Mouse (Mus musculus): ENCODE results near the gene Sarm1. TPM values are rescaled to one million over a fixed set of nuclear protein-coding genes. Genes with fewer than 3 reads are reported as not detected.

The Sarm1 gene
- total and polyA plus RNA-seq, 3 experiments = 0.50 to 1.1 (median 0.55) TPM

DNA sequence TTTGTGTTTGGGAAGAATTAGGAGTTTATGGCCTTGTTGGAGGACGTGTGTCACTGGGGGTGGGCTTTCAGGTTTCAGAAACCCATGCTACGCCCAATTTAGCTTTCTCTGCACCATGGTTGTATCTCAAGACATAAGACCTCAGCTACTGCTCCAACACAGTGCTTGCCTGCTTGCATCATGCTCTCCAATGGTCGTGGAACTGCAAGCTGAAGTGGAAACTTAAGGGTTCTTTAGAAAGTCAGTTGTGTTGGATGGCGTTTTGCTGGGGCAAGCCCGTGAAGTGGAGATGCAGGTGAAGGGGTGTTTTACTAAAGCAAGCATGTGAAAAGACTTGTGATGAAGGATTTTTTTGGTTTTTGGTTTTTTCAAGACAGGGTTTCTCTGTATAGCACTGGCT, 54.4 kb downstream of the Sarm1 start:
- H3K9ac ChIP-seq (ENCODE audit: insufficient read depth, low read depth) = no peak overlapping the region
- dilution Hi-C loops (cut with MboI; ENCODE audit: extremely low pct_ligation_motif_present, extremely low pct_unique_long_range_greater_than_20kb, low sequenced_read_pairs) (no loop called here), in situ Hi-C loops (cut with MboI; ENCODE audit: low pct_ligation_motif_present, low pct_unique_long_range_greater_than_20kb, low sequenced_read_pairs) (loop anchor here (5.0 to 10.0 kb wide), 2 partner anchors 36 to 78 kb away; no protein-coding TSS in a partner anchor)
- no peak overlapping the region for H3K27ac ChIP-seq (ENCODE audit: insufficient read depth, low read depth)
- H3K79me2 ChIP-seq (replicated peaks; ENCODE audit: control insufficient read depth, extremely low read depth, insufficient read depth, poor library complexity, severe bottlenecking) = no peaks in the 10 kb centered on the region
- H3K4me1 ChIP-seq (ENCODE audit: control insufficient read depth in 1 of 2, insufficient read depth in 2 of 2) = peaks cover 4 to 34% of the 10 kb centered on the region in 2 experiments
- H3K9me3 ChIP-seq (replicated peaks; ENCODE audit: low read length) = no peaks in the 10 kb centered on the region
- no peak for TF ChIP-seq E2F4 (IDR thresholded peaks at IDR 0.05; ENCODE audit: insufficient replicate concordance, low read depth, low read length)
- no peak for TF ChIP-seq CHD1 (IDR thresholded peaks at IDR 0.05; ENCODE audit: low read depth, low read length)
- no peak for TF ChIP-seq RAD21 (IDR thresholded peaks at IDR 0.05; ENCODE audit: low read depth, low read length)
- TF ChIP-seq ZMIZ1 (IDR thresholded peaks at IDR 0.05; ENCODE audit: low read depth, low read length) = no peak
- TF ChIP-seq MAX (IDR thresholded peaks at IDR 0.05; ENCODE audit: low read length) = no peak
- TF ChIP-seq MYC (IDR thresholded peaks at IDR 0.05; ENCODE audit: low read depth, low read length) = no peak
- no peak for TF ChIP-seq JUND (conservative IDR thresholded peaks at IDR 0.05; ENCODE audit: low read depth, low read length)
- no peak for TF ChIP-seq RCOR1 (conservative IDR thresholded peaks at IDR 0.05; ENCODE audit: low read depth, low read length)
- TF ChIP-seq ELF1 (IDR thresholded peaks at IDR 0.05; ENCODE audit: low read depth, low read length) = no peak
- no peak for TF ChIP-seq GABPA (IDR thresholded peaks at IDR 0.05; ENCODE audit: insufficient replicate concordance, low read depth, low read length)
- no peak for TF ChIP-seq USF2 (conservative IDR thresholded peaks at IDR 0.05; ENCODE audit: low read depth, low read length)
- no peak for TF ChIP-seq ZKSCAN1 (IDR thresholded peaks at IDR 0.05; ENCODE audit: borderline replicate concordance, low read depth, low read length)
- no peak for TF ChIP-seq CTCF (conservative IDR thresholded peaks at IDR 0.05 in 1 of 2, IDR thresholded peaks at IDR 0.05 in 1 of 2; ENCODE audit: low read depth in 2 of 2, low read length in 2 of 2)
- no peak for TF ChIP-seq HCFC1 (IDR thresholded peaks at IDR 0.05; ENCODE audit: low read depth, low read length)
- TF ChIP-seq IRF4 (IDR thresholded peaks at IDR 0.05; ENCODE audit: low read depth, low read length) = no peak
- no peak for TF ChIP-seq NELFE (IDR thresholded peaks at IDR 0.05; ENCODE audit: low read depth, low read length)
- no peaks in the 10 kb centered on the region for H3K27me3 ChIP-seq (replicated peaks)
- no peaks in the 10 kb centered on the region for H3K36me3 ChIP-seq (replicated peaks in 1 of 2; ENCODE audit: control insufficient read depth in 1 of 2, insufficient read depth in 1 of 2, low read length in 1 of 2)
- H3K4me3 ChIP-seq (replicated peaks in 1 of 3; ENCODE audit: low read depth in 2 of 3, low read length in 2 of 3, poor library complexity in 1 of 3) = no peak overlapping the region
- no peak overlapping the region for H3K4me2 ChIP-seq (ENCODE audit: insufficient read depth, low read depth, poor library complexity, severe bottlenecking)
- no peak for DNase-seq (ENCODE audit: extremely low read depth)

DNA sequence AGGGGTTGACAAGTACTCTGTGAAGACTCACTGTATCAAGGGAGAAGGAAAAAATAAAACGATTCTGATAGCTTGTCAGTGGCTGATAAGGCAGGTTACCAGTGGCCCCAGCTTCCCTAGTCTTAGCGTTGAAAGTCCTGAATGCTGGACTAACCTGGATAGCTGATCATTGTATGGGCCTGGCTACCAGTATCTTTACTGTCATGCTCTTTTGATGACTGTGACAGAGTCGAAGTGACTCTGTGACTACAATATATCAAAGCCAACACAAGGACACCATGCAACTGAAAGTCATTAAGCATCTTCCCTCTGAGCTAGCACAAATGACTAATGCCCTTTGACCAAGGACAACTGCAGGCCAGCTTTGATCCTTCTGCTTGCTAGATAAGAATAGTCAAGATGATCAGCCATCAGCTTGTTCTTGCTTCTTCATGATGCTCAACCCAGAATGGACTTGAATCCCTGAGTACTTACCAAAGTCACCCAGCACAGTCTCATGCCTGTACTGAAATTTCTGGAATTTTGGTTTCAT, 59.1 kb downstream of the Sarm1 start:
- Histone ChIP-seq H3K79me2 (replicated peaks; ENCODE audit: control insufficient read depth, extremely low read depth, insufficient read depth, poor library complexity, severe bottlenecking) (no peaks in the 10 kb centered on the region), H3K4me3 (replicated peaks in 1 of 3; ENCODE audit: low read depth in 2 of 3, low read length in 2 of 3, poor library complexity in 1 of 3) (no peak overlapping the region), H3K27me3 (replicated peaks) (peaks cover 2% of the 10 kb centered on the region), H3K9ac (ENCODE audit: insufficient read depth, low read depth) (no peak overlapping the region), H3K4me2 (ENCODE audit: insufficient read depth, low read depth, poor library complexity, severe bottlenecking) (no peak overlapping the region), H3K9me3 (replicated peaks; ENCODE audit: low read length) (no peaks in the 10 kb centered on the region), H3K36me3 (replicated peaks in 1 of 2; ENCODE audit: control insufficient read depth in 1 of 2, insufficient read depth in 1 of 2, low read length in 1 of 2) (no peaks in the 10 kb centered on the region), H3K4me1 (ENCODE audit: control insufficient read depth in 1 of 2, insufficient read depth in 2 of 2) (peaks cover 16 to 24% of the 10 kb centered on the region in 2 experiments), H3K27ac (ENCODE audit: insufficient read depth, low read depth) (no peak overlapping the region)
- DNase-seq (ENCODE audit: extremely low read depth) = no peak
- TF ChIP-seq MXI1 (IDR thresholded peaks at IDR 0.05; ENCODE audit: low read depth, low read length) (no peak), MEF2A (IDR thresholded peaks at IDR 0.05; ENCODE audit: borderline replicate concordance, low read depth, low read length) (no peak), NRF1 (IDR thresholded peaks at IDR 0.05; ENCODE audit: low read depth, low read length) (no peak), USF1 (IDR thresholded peaks at IDR 0.05; ENCODE audit: low read depth, low read length) (no peak), JUND (conservative IDR thresholded peaks at IDR 0.05; ENCODE audit: low read depth, low read length) (no peak), HCFC1 (IDR thresholded peaks at IDR 0.05; ENCODE audit: low read depth, low read length) (no peak), IRF4 (IDR thresholded peaks at IDR 0.05; ENCODE audit: low read depth, low read length) (no peak), POLR2AphosphoS2 (IDR thresholded peaks at IDR 0.05; ENCODE audit: low read depth, low read length) (no peak), SMC3 (IDR thresholded peaks at IDR 0.05; ENCODE audit: low read depth, low read length) (no peak), BHLHE40 (IDR thresholded peaks at IDR 0.05; ENCODE audit: low read depth, low read length) (no peak), GABPA (IDR thresholded peaks at IDR 0.05; ENCODE audit: insufficient replicate concordance, low read depth, low read length) (no peak), MAZ (IDR thresholded peaks at IDR 0.05; ENCODE audit: low read depth, low read length) (no peak), RCOR1 (conservative IDR thresholded peaks at IDR 0.05; ENCODE audit: low read depth, low read length) (no peak), CHD1 (IDR thresholded peaks at IDR 0.05; ENCODE audit: low read depth, low read length) (no peak), MYC (IDR thresholded peaks at IDR 0.05; ENCODE audit: low read depth, low read length) (no peak), ZNF384 (IDR thresholded peaks at IDR 0.05; ENCODE audit: low read depth, low read length) (no peak), ELF1 (IDR thresholded peaks at IDR 0.05; ENCODE audit: low read depth, low read length) (no peak), TBP (conservative IDR thresholded peaks at IDR 0.05; ENCODE audit: low read depth, low read length) (no peak), CTCF (conservative IDR thresholded peaks at IDR 0.05 in 1 of 2, IDR thresholded peaks at IDR 0.05 in 1 of 2; ENCODE audit: low read depth in 2 of 2, low read length in 2 of 2) (no peak)
- dilution Hi-C loops (cut with MboI; ENCODE audit: extremely low pct_ligation_motif_present, extremely low pct_unique_long_range_greater_than_20kb, low sequenced_read_pairs) (no loop called here), in situ Hi-C loops (cut with MboI; ENCODE audit: low pct_ligation_motif_present, low pct_unique_long_range_greater_than_20kb, low sequenced_read_pairs) (no loop called here)

All from CH12.LX (cell line).